Mouse (Mus musculus) lung, postnatal 14 days (tissue): ENCODE measurements at regions not wholly inside any gene's neighbourhood (a gene's known extent, or its start where the extent isn't known, plus 50 kb on each side); places are given as distances from the start of the nearest gene placed in this dataset.
"Not testable (repeated sequence)": the region's sequence is repeated elsewhere in the genome, so short reads cannot be mapped to it uniquely, and the experiment has no call there.

Experiments used
- DNase-seq: peaks from one replicate; pipeline ENCODE4 v3.0.0; 2021

- DNase-seq, result no peak
Measured at GRCm38 (mm10) chr10:117472568-117472930, 92.7 kb upstream of the Cpsf6 start.

GRCm38 (mm10) chr10:117471818-117472567, 92.2 kb upstream of the Cpsf6 start:
- no peak for DNase-seq

GRCm38 (mm10) chr10:117471036-117471817, 91.4 kb upstream of the Cpsf6 start:
- no peak for DNase-seq

- DNase-seq, result no peak
Measured at GRCm38 (mm10) chr10:117470481-117470880, 90.7 kb upstream of the Cpsf6 start.

- DNase-seq, result no peak
Measured at GRCm38 (mm10) chr10:117469573-117470090, 89.8 kb upstream of the Cpsf6 start.

- DNase-seq, result no peak
Measured at GRCm38 (mm10) chr10:117468931-117469572, 89.2 kb upstream of the Cpsf6 start.

- DNase-seq, result no peak
Measured at GRCm38 (mm10) chr10:117468381-117468780, 88.6 kb upstream of the Cpsf6 start.

- no peak for DNase-seq
Measured at GRCm38 (mm10) chr10:117467161-117467560, 87.3 kb upstream of the Cpsf6 start.

- DNase-seq, result no peak
Measured at GRCm38 (mm10) chr10:117466391-117466790, 86.6 kb upstream of the Cpsf6 start.

GRCm38 (mm10) chr10:117465671-117466250, 85.9 kb upstream of the Cpsf6 start:
- no peak for DNase-seq

- no peak for DNase-seq
Measured at GRCm38 (mm10) chr10:117465058-117465660, 85.3 kb upstream of the Cpsf6 start.

GRCm38 (mm10) chr10:117464331-117464730, 84.5 kb upstream of the Cpsf6 start:
- not testable (repeated sequence) for DNase-seq

GRCm38 (mm10) chr10:117463636-117464035, 83.8 kb upstream of the Cpsf6 start:
- DNase-seq, result no peak

GRCm38 (mm10) chr10:117462921-117463320, 83.1 kb upstream of the Cpsf6 start:
- DNase-seq, result no peak

- no peak for DNase-seq
Measured at GRCm38 (mm10) chr10:117461791-117462516, 82.1 kb upstream of the Cpsf6 start.

- DNase-seq, result no peak
Measured at GRCm38 (mm10) chr10:117461261-117461660, 81.4 kb upstream of the Cpsf6 start.

GRCm38 (mm10) chr10:117460366-117460730, 80.5 kb upstream of the Cpsf6 start:
- no peak for DNase-seq

GRCm38 (mm10) chr10:117459651-117460365, 80.0 kb upstream of the Cpsf6 start:
- DNase-seq, result no peak

GRCm38 (mm10) chr10:117459041-117459475, 79.2 kb upstream of the Cpsf6 start:
- DNase-seq, result no peak

GRCm38 (mm10) chr10:117458271-117459040, 78.6 kb upstream of the Cpsf6 start:
- no peak for DNase-seq

GRCm38 (mm10) chr10:117457701-117457950, 77.8 kb upstream of the Cpsf6 start:
- no peak for DNase-seq
